Mouse (Mus musculus): Measurements from ENCODE around the gene Bhmt2.

DNA sequence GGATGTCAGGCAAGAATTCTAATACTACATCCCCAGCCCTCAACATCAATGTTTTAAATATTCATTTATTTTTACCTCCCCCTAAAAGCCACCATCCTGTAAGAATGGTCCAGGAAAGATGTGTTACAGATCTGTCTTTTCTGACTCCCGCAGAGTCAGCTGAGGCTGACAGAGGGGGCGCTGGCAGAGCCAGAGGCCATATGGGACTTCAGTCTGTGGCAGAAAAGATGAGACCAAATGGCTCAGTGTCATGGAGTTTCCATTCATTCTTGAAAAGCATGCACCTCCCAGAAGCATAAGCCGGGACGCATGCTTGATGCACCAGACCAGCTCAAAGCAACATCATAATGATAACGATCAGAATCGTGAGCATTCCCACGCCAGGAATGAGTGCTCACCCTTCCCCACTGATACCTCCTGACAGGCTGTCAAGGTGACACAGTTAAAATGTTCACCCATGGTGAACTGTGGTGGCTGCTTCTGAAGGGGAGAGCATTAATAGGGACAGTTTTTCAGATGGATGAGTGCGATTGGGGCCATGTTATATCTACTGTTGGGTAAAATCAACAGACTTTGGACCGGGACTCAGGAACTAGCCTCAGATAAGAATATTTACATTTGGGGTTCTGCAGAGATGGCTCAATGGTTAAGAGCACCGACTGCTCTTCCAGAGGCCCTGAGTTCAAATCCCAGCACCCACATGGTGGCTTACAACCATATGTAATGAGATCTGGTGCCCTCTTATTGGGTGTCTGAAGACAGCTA is 43.0 kb downstream of the Bhmt2 start:
- TF ChIP-seq CTCF (IDR thresholded peaks at IDR 0.05; ENCODE audit: borderline replicate concordance, insufficient read depth, low read depth, low read length): no peak
- TF ChIP-seq POLR2A (IDR thresholded peaks at IDR 0.05; ENCODE audit: borderline replicate concordance, insufficient read depth, low read length): no peak
